ENCODE assay signal across 1 mouse cellular context in the genomic region with DNA sequence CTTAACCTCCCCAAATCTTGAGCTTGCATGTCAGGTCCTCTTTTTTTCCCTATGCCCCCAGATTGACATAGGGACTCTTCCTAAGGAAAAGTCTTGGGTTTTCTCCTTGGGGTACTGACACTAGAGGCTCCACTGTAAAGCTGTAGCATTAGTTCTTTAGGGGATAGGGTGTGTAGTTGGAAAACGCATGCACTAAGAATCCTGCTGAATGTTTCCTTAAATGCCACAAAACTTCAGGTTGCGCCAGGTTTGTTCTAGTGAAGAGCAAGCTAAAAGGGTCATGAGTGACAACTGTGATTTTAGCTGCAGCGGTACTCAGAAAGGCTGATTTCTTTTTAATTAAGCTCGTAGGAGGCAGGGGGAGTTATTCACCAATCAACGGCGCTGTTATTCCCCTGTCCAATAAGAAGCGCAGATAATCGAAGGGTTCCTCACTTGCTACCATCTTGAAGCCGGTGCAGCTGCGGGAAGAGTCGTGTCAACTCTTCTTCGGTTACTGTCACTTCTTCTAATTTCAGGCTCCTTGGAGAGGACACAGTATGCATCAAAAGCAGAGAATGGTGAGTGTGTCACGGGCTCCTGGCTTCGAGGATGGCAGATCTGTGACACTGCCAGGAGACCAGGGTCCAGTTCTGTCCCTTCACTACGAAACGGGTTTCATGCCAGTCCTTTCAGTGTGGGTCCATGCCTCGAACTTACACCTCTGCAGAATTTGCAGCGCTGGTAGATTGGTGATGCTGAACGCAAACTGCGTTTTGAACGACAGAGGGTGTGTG.
TF ChIP-seq lines count a peak whose summit lies in the region.

A gene (plus strand): TSS at position 431 of the 776 bp plus-strand sequence.

TF ChIP-seq in MEL, 35 proteins besides CTCF, POLR2A, EP300 and RAD21 (continued from another document):
- TF ChIP-seq TCF12 (IDR thresholded peaks at IDR 0.05; ENCODE audit: low read depth, low read length) (no peak), GABPA (IDR thresholded peaks at IDR 0.05; ENCODE audit: low read depth, low read length) (no peak), USF1 (IDR thresholded peaks at IDR 0.05; ENCODE audit: low read depth, low read length) (no peak), E2F4 (IDR thresholded peaks at IDR 0.05; ENCODE audit: borderline replicate concordance, low read depth, low read length) (no peak), NELFE (IDR thresholded peaks at IDR 0.05; ENCODE audit: low read depth, low read length) (peak; percentile 68), KAT2A (conservative IDR thresholded peaks at IDR 0.05; ENCODE audit: low read depth, low read length) (peak; percentile 78), MYB (IDR thresholded peaks at IDR 0.05; ENCODE audit: low read depth, low read length) (no peak), USF2 (IDR thresholded peaks at IDR 0.05; ENCODE audit: borderline replicate concordance in 1 of 2, insufficient read depth in 1 of 2, low read depth in 1 of 2, low read length in 2 of 2) (no peak), TBP (IDR thresholded peaks at IDR 0.05; ENCODE audit: low read depth, low read length) (peak; percentile 46), ZNF384 (IDR thresholded peaks at IDR 0.05; ENCODE audit: low read depth, low read length) (no peak), BHLHE40 (IDR thresholded peaks at IDR 0.05; ENCODE audit: borderline replicate concordance, low read depth, low read length) (no peak), TAL1 (IDR thresholded peaks at IDR 0.05; ENCODE audit: low read length) (no peak)
